Mouse (Mus musculus): ENCODE measurements around the gene Olfr1164. TPM values are rescaled to one million over a fixed set of nuclear protein-coding genes. Genes with fewer than 3 reads are reported as not detected.

The Olfr1164 gene
- polyA plus RNA-seq (2016; fragmentation: Nextera tagmentation; extraction: Ambion mirVana): not detected in 2 replicates

DNA sequence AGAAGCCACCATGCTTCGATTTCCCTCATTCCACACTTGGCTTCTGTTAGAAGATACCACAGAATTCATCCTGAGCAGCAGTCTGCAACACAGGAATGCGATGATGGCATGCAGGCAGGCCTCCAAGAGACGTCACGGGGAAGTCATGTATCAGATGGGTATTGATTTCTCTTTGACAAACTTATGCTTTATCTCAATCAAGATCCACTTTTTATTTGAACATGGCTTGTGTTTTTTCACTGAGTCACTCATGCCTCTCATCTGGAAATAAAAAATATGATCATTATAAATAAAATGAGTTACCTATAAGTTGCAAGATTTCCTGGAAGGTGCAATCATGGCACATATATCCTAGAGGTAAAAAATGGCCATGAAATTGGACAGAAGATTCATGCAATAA is at the start of gene Olfr1164:
Gene Olfr1164 (minus strand): TSS at position 101 of the 400 bp plus-strand sequence.
- 85% methylated on average over 4 of the region's 4 CpGs for WGBS
- no peaks in the 10 kb centered on the region for H3K9me3 ChIP-seq
- DNase-seq (ENCODE audit: low spot score): no peak
- no peaks in the 10 kb centered on the region for H3K27me3 ChIP-seq (ENCODE audit: insufficient read depth, poor library complexity, severe bottlenecking)
- no peaks in the 10 kb centered on the region for H3K36me3 ChIP-seq
- no peaks in the 10 kb centered on the region for H3K4me1 ChIP-seq (replicated peaks)
- H3K4me3 ChIP-seq: no peak within 1 kb of the TSS
- H3K27ac ChIP-seq: no peak within 1 kb of the TSS

DNA sequence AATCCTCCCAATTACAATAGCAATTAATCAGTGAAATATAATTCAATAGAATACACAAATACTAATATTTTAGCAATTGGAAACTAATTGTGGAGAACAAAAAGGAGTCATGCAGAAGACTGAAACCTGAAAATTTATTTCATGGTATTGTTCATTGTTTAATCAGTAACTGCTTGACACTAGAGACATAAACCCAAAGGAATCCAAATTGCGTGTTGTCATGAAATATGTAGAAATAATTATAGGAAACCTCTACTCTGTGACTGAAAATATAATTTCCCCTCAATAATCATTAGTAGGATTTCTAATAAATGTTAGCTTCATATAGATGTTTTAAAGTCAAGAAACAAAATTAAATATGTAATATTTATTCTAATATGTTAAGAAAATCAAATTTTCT is 34.4 kb upstream of the Olfr1164 start, which contains the start of gene Olfr1166:
Gene Olfr1166 (minus strand): TSS at position 101 of the 400 bp plus-strand sequence.
- Histone ChIP-seq H3K36me3 (no peaks in the 10 kb centered on the region), H3K9me3 (no peaks in the 10 kb centered on the region), H3K4me1 (replicated peaks) (no peaks in the 10 kb centered on the region), H3K27ac (no peak within 1 kb of the TSS), H3K4me3 (no peak within 1 kb of the TSS), H3K27me3 (ENCODE audit: insufficient read depth, poor library complexity, severe bottlenecking) (no peaks in the 10 kb centered on the region)
- DNase-seq (ENCODE audit: low spot score): no peak
- 92% methylated on average over 1 of the region's 1 CpGs for WGBS

DNA sequence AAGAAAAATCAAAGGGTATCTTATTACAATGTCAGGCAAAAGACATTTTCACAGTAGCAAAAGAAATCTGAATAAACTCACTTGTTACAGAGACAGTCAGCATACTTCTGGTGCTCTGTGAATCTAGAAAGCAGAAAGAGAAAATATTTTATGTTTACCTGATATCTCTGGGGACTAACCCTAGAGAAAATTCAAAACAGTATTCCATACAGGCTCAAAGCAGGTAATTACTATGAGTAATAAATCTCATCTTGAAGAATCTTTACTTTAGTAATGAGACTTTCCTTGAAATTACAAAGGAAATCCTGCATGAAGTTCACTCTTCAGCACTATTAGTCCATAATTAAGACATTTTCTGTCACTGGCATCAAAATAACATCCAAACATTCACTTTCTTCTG is 22.0 kb downstream of the Olfr1164 start, which contains the start of gene Olfr1163:
Gene Olfr1163 (minus strand): TSS at position 101 of the 400 bp plus-strand sequence.
- H3K4me3 ChIP-seq: no peak within 1 kb of the TSS
- no peaks in the 10 kb centered on the region for H3K36me3 ChIP-seq
- DNase-seq (ENCODE audit: low spot score): no peak
- no peak within 1 kb of the TSS for H3K27ac ChIP-seq
- no peaks in the 10 kb centered on the region for H3K27me3 ChIP-seq (ENCODE audit: insufficient read depth, poor library complexity, severe bottlenecking)
- H3K4me1 ChIP-seq (replicated peaks): no peaks in the 10 kb centered on the region
- H3K9me3 ChIP-seq: no peaks in the 10 kb centered on the region

DNA sequence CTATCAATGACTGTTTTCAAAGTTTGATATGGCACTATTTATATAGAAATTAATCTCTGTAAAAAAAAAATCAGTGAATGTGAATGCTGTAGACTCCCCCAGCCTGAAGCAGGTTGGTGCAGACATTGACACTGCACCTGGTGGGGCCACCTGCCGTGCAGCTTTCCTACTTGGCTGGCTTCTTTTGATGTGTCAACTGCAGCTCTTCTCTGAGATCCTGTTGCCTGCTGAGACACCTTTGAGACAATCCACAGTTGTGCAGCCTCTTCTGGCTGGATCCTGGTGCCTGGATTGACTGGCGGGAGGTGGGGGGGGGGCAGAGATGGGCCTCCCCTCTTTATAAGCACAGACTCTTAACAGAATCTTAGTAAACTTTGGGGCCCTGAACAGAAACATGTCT is 30.2 kb downstream of the Olfr1164 start:
- 73% methylated on average over 2 of the region's 2 CpGs for WGBS
- Histone ChIP-seq H3K36me3 (no peaks in the 10 kb centered on the region), H3K27me3 (ENCODE audit: insufficient read depth, poor library complexity, severe bottlenecking) (no peaks in the 10 kb centered on the region), H3K4me3 (no peak overlapping the region), H3K27ac (no peak overlapping the region), H3K4me1 (replicated peaks) (no peaks in the 10 kb centered on the region), H3K9me3 (no peaks in the 10 kb centered on the region)
- DNase-seq (ENCODE audit: low spot score): no peak

GRCm38 (mm10) chr2:88051029-88051428 is 42.7 kb downstream of the Olfr1164 start, which contains the start of gene Olfr1162:
Gene Olfr1162 (minus strand): TSS chr2:88051129.
- DNase-seq (ENCODE audit: low spot score): no peak
- Histone ChIP-seq H3K36me3 (no peaks in the 10 kb centered on the region), H3K27me3 (ENCODE audit: insufficient read depth, poor library complexity, severe bottlenecking) (no peaks in the 10 kb centered on the region), H3K9me3 (no peaks in the 10 kb centered on the region), H3K4me3 (no peak within 1 kb of the TSS), H3K4me1 (replicated peaks) (no peaks in the 10 kb centered on the region), H3K27ac (no peak within 1 kb of the TSS)
- WGBS: 91% methylated on average over 1 of the region's 1 CpGs

Other genes with a start within 250 kb of the Olfr1164 start
- not detected in 2 replicates for gene Olfr1150-ps1, start 250.0 kb downstream of the Olfr1164 start, polyA plus RNA-seq (2016; fragmentation: Nextera tagmentation; extraction: Ambion mirVana)
- not detected in 2 replicates for gene Olfr1151, start 238.1 kb downstream of the Olfr1164 start, polyA plus RNA-seq (2016; fragmentation: Nextera tagmentation; extraction: Ambion mirVana)
- not detected in 2 replicates for gene Olfr1152, start 227.5 kb downstream of the Olfr1164 start, polyA plus RNA-seq (2016; fragmentation: Nextera tagmentation; extraction: Ambion mirVana)
- gene Olfr1153, start 199.0 kb downstream of the Olfr1164 start, polyA plus RNA-seq (2016; fragmentation: Nextera tagmentation; extraction: Ambion mirVana): not detected in 2 replicates
- gene Olfr1154, start 188.8 kb downstream of the Olfr1164 start, polyA plus RNA-seq (2016; fragmentation: Nextera tagmentation; extraction: Ambion mirVana): not detected in 2 replicates
- not detected in 2 replicates for gene Olfr1155, start 148.8 kb downstream of the Olfr1164 start, polyA plus RNA-seq (2016; fragmentation: Nextera tagmentation; extraction: Ambion mirVana)
- not detected in 2 replicates for gene Olfr1156, start 140.9 kb downstream of the Olfr1164 start, polyA plus RNA-seq (2016; fragmentation: Nextera tagmentation; extraction: Ambion mirVana)
- not detected in 2 replicates for gene Olfr1157, start 125.7 kb downstream of the Olfr1164 start, polyA plus RNA-seq (2016; fragmentation: Nextera tagmentation; extraction: Ambion mirVana)
- not detected in 2 replicates for gene Olfr74, start 119.3 kb downstream of the Olfr1164 start, polyA plus RNA-seq (2016; fragmentation: Nextera tagmentation; extraction: Ambion mirVana)
- gene Olfr1158, start 103.9 kb downstream of the Olfr1164 start, polyA plus RNA-seq (2016; fragmentation: Nextera tagmentation; extraction: Ambion mirVana): not detected in 2 replicates
- gene Olfr1160, start 85.7 kb downstream of the Olfr1164 start, polyA plus RNA-seq (2016; fragmentation: Nextera tagmentation; extraction: Ambion mirVana): not detected in 2 replicates
- gene Olfr1161, start 71.2 kb downstream of the Olfr1164 start, polyA plus RNA-seq (2016; fragmentation: Nextera tagmentation; extraction: Ambion mirVana): not detected in 2 replicates
- not detected in 2 replicates for gene Olfr73, start 56.3 kb downstream of the Olfr1164 start, polyA plus RNA-seq (2016; fragmentation: Nextera tagmentation; extraction: Ambion mirVana)
- not detected in 2 replicates for gene Olfr1162, start 42.8 kb downstream of the Olfr1164 start, polyA plus RNA-seq (2016; fragmentation: Nextera tagmentation; extraction: Ambion mirVana)
- not detected in 2 replicates for gene Olfr1163, start 22.1 kb downstream of the Olfr1164 start, polyA plus RNA-seq (2016; fragmentation: Nextera tagmentation; extraction: Ambion mirVana)
- not detected in 2 replicates for gene Olfr1166, start 34.3 kb upstream of the Olfr1164 start, polyA plus RNA-seq (2016; fragmentation: Nextera tagmentation; extraction: Ambion mirVana)
- gene Olfr1167, start 61.2 kb upstream of the Olfr1164 start, polyA plus RNA-seq (2016; fragmentation: Nextera tagmentation; extraction: Ambion mirVana): not detected in 2 replicates
- not detected in 2 replicates for gene Olfr1168, start 87.9 kb upstream of the Olfr1164 start, polyA plus RNA-seq (2016; fragmentation: Nextera tagmentation; extraction: Ambion mirVana)
- not detected in 2 replicates for gene Olfr1170, start 134.4 kb upstream of the Olfr1164 start, polyA plus RNA-seq (2016; fragmentation: Nextera tagmentation; extraction: Ambion mirVana)
- gene Olfr1173, start 185.9 kb upstream of the Olfr1164 start, polyA plus RNA-seq (2016; fragmentation: Nextera tagmentation; extraction: Ambion mirVana): not detected in 2 replicates
- not detected in 2 replicates for gene Olfr1174-ps, start 221.2 kb upstream of the Olfr1164 start, polyA plus RNA-seq (2016; fragmentation: Nextera tagmentation; extraction: Ambion mirVana)
- gene Olfr1175-ps, start 233.2 kb upstream of the Olfr1164 start, polyA plus RNA-seq (2016; fragmentation: Nextera tagmentation; extraction: Ambion mirVana): not detected in 2 replicates
- gene Olfr1176, start 242.8 kb upstream of the Olfr1164 start, polyA plus RNA-seq (2016; fragmentation: Nextera tagmentation; extraction: Ambion mirVana): not detected in 2 replicates

Measured in hindbrain, embryonic 10.5 days (tissue).